Mouse (Mus musculus): ENCODE data around the gene Fpr2.
"Not testable (repeated sequence)": the region's sequence is repeated elsewhere in the genome, so short reads cannot be mapped to it uniquely, and the experiment has no call there.

The Fpr2 gene

DNA sequence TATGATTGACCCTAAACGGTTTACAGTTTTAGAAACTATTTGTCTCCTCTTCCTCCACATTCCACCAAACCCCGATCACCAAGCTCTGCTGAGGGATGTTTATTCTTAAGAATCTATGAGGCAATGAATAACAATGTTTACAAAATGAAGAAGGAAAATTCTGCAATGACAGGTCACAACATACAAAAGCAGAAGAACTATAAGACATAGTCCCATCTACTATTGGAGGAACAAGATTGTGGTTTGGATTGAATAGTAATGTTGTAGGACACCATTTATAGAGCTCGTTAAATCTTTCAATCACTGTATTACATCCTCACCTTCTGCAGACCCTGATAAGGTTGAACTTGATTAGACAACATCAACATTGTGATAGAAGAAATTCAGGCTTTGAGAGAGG is 5.0 kb upstream of the Fpr2 start:
- DNase-seq (ENCODE audit: low read depth, low spot score): no peak

- no peak for DNase-seq (ENCODE audit: low read depth, low spot score)
Observed at GRCm38 (mm10) chr17:17883840-17884239, 3.8 kb upstream of the Fpr2 start, which contains the start of gene Fpr1. Gene Fpr1 (minus strand): TSS chr17:17883940.

GRCm38 (mm10) chr17:17889732-17890425 is 2.3 kb downstream of the Fpr2 start:
- DNase-seq (ENCODE audit: low read depth, low spot score): no peak

- DNase-seq (ENCODE audit: low read depth, low spot score): peak; percentile 42
Observed at GRCm38 (mm10) chr17:17896039-17896438, 8.4 kb downstream of the Fpr2 start.

DNA sequence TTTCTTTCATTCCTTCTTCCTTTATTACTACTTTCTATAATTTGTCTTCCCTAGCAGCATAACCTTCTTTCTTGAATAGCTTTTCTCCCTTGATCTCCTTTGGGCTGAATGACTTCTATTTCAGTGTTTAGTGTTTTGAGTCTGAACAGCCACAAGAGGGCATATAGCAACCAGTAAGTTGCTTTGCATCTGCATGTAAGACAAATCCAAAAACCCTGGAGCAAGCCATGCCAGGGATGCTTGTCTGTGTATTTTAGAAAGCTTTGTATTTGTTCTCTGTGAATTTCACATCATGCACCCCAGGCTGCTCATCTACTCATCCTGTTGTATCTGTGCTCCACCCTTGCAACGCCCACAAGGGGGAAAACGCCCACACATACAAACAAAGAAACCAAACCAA is 11.6 kb downstream of the Fpr2 start:
- no peak for DNase-seq (ENCODE audit: low read depth, low spot score)

GRCm38 (mm10) chr17:17900768-17901167 is 13.1 kb downstream of the Fpr2 start:
- no peak for DNase-seq (ENCODE audit: low read depth, low spot score)

DNA sequence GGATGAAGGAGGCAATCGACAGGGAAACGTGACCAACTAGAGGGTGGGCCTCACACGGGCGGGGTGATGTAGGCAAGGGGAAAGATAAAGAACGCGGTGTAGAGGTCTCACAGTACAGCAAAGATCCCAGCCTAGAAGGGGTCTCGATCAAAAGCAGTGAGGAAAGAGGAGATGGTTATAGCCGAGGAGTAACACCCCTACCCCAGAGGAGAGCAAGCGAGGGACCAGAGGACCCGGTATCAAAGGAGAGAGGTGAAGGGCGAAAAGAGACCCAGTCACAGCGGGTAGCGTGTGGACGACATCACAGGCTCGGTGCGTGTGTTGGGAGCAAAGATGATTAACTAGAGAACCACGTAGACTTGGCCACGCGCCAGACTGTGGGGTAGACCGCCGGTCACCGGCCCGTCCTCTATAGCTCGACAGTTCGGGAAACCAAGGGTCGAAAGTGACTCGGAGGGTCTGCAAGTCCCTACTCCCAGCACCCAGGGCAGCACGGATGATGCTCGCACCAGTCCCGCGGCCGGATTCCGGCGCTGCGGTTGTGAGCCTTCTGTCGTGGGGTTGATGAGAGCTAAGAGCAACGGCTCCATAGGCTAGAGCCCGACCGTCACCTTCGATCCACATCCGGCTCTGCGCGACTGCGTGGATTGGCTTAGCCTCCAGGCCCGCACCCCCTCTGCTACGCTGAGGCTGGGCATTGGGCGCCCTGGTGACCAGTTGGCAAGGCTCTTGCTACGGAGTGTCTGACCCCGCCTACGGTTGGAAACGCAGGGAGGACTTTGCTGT is 22.2 kb downstream of the Fpr2 start:
- peak; percentile 88 for DNase-seq (ENCODE audit: low read depth, low spot score)

DNA sequence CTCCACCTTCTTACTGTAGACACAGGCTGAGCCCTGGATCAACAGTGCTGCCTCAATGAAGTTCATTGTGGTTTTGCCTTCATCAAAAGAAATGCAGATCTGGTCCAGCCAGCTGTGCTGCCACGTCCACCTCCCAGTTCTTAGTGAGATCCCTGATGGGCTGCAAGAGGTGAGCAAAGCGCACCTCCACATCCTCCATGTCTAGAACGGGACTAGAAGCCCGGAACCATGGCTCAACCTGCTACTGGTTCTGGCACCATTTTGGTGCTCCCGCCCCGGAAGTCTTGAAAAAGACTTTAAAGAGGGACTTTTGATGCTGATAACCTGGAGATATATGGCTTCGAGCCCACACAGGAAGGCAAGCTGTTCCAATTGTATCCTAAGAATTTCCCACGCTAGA is 25.0 kb downstream of the Fpr2 start:
- not testable (repeated sequence) for DNase-seq (ENCODE audit: low read depth, low spot score)

GRCm38 (mm10) chr17:17917376-17917775 is 29.8 kb downstream of the Fpr2 start:
- DNase-seq (ENCODE audit: low read depth, low spot score): no peak

DNA sequence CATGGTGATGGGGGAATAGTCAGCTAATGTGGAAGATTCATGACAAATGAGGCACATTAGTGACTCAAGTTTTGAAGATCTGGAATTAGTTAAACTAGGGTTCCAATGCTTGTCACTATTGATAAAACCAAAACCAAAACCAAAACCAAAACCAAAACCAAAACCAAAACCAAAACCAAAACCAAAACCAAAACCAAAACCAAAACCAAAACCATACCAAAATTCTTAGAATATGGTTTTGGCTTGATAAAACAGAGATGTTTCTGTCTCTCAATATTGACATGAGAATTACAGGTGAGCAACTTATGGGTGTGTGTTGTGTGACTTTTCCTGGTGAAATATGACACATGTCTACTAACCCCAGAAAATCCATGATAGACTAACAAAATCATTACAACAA is 30.2 kb downstream of the Fpr2 start:
- DNase-seq (ENCODE audit: low read depth, low spot score): no peak
